Mouse (Mus musculus) gastrocnemius, postnatal 10 days (tissue): ENCODE results near the gene Ugt1a7c. TPM values are rescaled to one million over a fixed set of nuclear protein-coding genes. Genes with fewer than 3 reads are reported as not detected.
"Not testable (repeated sequence)": the region's sequence is repeated elsewhere in the genome, so short reads cannot be mapped to it uniquely, and the experiment has no call there.

Experiments
- DNase-seq: peaks from one replicate; pipeline ENCODE4 v3.0.0; 2021; ENCODE audit warnings: mixed read lengths
- total RNA-seq, 2 experiments: library from RNA; stranded (reverse); gene quantifications; 2 replicates each; pipeline ENCODE4 v1.2.3; 2021

The Ugt1a7c gene
- total RNA-seq, 2 experiments from 2014 or later: 1.1 to 1.6 TPM

DNA sequence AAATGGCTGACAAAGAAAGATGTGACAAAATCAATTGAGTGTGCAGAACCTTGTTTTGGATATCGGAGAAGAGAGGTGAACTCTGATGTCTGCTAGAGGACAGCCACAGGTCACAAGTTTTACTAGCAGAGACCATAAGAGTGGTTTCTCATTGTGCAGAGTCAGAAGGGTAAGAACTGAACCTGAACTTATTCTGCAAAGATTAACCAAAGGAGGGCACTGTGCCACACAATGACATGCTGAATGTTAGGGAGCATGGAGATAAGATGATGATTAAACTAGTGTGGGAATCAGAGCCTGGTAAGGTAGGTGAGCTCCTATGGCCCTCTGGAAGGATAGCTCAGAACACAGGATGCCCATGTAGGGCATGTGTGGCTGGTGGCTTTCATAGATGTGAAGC is 100.8 kb downstream of the Ugt1a7c start:
- no peak for DNase-seq

DNA sequence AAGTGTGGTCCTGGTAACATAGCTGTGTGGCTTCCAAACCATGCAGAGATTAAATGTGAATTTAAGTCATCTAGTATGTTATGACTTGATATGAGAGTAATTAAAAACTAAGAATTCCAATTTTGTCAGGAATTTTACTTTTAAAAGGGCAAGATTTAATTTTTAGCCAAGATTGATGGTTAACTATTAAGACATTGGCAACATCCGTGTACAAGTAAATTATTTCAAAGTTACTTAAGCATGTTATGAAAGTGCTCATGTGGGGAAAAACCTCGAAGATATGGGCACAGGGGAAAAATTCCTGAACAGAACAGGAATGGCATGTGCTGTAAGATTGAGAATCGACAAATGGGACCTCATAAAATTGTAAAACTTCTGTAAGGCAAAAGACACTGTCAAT is 102.6 kb downstream of the Ugt1a7c start:
- no peak for DNase-seq

DNA sequence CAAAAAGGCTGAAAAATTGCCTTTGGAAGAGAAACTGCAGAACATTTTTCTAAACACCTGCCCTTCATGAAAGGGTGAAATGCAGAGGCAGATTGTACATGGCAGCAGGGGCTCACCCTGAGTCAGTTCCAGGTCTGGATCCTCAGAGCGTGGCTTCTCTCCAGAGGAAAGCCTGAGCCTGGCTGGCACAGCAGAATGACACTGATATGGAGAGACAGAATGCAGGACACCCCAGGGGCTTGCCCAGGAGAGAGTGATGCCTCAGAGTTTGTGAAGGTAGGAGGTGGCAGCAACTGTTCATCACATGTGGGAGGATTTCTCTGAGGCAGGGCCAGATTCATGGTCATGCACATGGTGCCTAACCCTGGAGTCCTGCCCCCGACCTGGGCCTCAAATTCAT is 105.1 kb downstream of the Ugt1a7c start:
- no peak for DNase-seq

DNA sequence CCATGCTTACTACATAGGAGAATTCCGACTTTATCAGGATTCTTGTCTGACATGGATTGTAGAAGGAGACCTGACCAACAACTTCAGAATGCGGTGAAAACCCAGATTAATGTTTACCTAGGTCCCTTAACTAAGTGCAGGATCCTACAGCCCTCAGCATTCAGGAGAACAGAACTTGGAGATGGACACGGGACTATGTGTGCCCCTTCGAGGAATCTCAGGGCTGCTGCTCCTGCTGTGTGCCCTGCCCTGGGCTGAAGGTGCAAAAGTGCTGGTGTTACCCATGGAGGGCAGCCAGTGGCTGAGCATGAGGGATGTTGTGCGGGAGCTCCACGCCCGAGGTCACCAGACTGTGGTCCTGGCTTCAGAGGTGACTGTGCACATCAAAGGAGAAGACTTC is 105.6 kb downstream of the Ugt1a7c start, which contains the start of gene Ugt1a2:
Gene Ugt1a2 (plus strand): TSS at position 146 of the 400 bp plus-strand sequence.
- no peak for DNase-seq

DNA sequence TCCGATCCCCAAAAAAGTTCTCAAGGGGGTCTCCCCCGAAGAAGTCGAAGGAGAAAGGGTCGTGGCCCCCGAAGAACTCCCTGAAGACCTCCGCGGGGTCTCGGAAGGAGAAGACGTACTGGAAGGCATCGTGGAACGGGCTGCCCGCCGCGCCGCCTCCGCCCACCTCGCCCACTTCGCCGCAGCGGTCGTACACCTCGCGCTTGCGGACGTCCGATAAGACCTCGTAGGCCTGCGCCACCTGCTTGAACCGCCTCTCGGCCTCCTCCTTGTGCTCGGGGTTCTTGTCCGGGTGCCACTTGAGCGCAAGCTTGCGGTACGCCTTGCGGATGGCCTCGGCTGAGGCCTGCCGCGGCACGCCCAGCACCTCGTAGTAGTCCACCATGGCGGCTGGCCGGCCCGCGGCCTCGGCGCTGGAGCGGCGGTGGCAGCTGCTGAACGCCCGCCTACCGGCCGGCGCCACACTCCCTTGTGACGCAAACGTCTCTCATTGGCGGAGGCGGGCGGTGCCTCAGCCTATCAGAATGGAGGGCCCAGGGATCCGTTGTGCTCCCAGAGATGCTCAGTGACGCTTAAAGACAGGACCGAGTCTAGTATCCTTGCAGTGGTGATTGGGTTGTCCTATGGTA is 110.5 kb downstream of the Ugt1a7c start, which contains the start of gene Dnajb3:
Gene Dnajb3 (minus strand): TSS at position 489 of the 629 bp plus-strand sequence.
- DNase-seq: peak; percentile 77

DNA sequence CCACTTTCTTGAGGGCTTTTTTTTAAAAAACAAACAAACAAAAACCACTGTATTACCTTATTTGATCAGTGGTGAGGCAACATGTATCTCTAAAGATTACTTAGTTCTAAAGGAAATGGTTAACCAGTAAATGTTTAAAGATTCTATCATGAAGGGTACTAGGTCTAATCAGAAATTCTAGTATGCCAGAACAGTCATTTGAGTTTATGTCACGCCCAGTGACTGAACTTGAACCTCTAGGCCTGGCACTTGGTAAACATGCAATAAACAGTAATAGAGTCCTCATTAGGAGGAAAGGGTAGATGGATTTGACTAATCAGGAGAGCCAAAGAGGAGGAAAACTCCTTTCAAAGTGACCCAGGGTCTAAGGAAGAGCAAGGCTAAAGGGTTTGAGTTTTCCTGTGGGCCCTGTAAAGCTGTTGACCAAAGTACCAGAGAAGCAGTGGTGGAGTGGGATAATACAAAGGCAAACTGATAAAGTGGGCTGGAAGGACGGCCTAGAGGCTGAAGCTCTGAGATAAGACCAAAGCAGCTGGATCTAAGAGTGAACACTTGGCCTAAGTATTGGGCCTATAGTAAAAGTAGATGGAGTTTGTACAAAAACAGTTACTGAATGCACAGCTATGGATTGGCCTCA is 112.1 kb downstream of the Ugt1a7c start:
- DNase-seq: no peak

DNA sequence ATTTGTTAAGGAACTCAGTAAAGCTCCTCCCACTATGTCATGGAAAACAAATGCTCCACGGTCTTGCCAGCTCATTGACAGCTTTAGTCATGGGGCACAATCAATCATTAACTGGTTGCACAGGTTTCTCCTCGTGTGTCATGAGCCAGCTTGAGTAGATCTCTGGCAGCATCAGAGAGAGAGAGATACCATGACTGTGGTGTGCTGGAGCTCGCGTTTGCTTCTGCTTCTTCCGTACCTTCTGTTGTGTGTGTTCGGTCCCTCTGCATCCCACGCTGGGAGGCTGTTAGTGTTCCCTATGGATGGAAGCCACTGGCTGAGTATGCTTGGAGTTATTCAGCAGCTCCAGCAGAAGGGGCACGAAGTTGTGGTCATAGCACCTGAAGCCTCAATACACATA is 117.0 kb downstream of the Ugt1a7c start, which contains the start of gene Ugt1a1:
Gene Ugt1a1 (plus strand): TSS at position 148 of the 400 bp plus-strand sequence.
- no peak for DNase-seq

DNA sequence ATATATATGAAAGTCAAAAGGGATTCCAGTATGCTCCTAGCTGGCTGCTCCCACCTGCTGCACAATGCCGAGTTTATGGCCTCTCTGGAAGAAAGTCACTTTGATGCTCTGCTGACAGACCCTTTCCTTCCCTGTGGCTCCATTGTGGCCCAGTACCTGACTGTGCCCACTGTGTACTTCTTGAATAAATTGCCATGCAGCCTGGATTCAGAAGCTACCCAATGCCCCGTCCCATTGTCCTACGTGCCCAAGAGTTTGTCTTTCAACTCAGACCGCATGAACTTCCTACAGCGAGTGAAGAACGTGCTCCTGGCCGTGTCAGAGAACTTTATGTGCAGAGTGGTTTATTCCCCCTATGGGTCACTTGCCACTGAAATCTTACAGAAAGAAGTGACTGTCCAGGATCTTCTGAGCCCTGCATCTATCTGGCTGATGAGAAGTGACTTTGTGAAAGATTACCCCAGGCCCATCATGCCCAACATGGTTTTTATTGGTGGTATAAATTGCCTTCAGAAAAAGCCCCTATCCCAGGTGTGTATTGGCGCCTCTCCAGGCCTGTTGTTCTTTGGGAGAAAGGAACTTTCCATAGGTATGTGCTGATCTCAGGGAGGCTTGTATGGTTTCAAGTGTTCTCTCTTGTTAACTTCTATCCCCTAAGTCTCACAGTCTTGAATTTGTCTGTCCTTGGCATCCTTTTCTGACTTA is 117.6 kb downstream of the Ugt1a7c start:
- DNase-seq: peak; percentile 17

DNA sequence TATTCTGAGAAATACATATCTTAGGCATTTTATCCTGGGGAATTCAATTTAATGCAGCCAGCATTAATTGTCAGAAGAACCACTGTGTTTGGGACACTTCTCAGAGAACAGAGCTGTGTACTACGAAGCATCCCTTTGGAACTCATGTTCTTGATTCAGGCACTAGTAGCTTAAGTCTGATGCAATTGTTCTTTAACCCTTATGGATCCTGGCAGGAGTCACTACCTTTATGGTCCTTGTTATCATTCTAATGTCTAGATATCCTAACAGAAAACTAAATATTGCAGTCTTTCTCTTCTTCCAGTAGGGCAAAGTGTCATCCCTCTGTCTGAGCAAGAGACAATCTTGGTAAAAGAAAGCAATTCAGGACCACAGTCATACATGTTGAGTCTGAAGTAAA is 118.2 kb downstream of the Ugt1a7c start:
- no peak for DNase-seq

DNA sequence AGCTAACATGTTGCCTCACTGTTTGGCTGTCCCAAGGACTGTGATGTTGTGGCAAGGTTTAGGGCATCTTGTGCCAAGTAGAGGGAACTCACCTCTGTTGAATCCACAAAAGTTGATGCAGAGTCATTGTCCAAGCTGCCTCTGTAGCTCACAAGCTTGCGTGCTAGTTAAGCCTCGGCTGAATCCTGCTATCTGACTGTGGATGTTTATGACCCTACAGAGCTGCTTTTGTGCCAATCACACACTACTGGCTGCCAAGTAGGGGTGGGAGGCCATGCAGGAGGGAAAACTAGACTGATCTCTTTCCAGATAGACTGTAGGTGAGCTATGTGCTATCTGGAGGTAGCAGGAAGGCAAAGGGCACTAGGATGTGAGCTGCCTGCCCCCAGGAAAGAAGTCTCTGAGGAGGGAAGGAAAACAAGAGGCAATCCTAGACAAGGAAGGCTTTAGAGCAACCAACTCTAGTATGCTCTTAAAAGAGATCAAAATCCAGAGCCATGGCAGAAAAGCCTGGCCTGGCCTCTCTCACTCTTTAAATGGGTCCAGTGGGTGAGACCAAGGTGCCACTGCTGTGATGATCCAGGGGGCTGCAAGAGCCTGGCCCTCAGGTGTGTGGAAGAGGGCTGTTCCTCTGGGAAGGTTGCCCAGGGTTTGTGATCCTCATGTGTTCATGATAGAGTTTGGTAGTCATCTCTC is 119.1 kb downstream of the Ugt1a7c start:
- peak; percentile 14 for DNase-seq

DNA sequence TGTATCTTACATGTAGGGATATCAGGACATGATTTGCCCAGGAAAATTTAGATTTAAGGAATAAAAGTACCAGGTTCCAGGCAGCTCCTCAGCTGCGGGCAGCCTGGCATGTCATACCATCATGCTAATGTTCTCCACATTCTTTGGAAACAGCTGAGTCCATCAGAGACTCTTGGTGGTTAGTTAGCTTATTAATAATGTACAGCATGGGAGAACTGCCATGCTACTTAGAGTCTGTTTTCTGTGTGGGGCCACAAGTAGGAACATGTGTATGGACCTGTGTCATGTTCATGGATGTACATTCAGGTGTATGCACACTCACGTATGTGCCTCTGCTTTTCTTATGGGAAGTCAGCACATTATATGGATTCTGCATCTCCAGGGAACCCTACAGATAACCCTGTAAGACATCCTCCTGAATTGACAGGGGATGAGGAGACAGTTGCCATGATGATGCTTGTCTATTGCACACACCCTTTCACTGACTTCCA is 119.6 kb downstream of the Ugt1a7c start:
- no peak for DNase-seq

DNA sequence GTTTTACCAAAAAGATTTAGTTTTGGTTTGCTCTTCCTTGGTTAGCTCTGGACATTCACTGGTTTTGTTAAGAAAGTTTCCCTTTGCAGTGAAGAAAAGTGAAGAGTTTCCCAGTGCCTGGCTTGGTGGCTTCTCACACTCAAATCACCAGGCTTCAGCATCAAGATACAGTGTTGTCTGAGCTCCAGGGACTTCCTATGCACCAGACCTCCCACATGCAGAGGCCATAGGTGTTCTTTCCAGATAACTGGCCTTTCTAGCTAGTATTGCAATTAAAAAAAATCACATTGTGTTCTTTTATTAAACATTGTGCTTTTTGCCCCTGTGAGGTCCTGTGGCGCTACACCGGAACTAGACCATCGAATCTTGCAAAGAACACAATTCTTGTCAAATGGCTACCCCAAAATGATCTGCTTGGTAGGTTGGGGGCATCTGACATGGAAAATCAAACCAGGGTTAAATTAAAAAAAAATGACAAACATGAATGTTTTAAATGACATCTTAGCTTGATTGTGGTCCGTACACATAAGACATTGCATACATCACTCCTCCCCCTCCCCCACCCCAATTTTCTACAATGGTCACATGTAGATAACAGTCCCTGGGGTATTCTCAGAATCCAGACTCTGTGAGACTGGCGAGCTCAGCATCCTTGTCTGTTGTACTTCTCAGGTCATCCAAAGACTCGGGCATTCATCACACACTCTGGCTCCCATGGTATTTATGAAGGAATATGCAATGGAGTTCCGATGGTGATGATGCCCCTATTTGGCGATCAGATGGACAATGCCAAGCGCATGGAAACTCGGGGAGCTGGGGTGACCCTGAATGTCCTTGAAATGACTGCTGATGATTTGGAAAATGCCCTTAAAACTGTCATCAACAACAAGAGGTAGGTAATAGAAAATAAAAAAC is 120.9 kb downstream of the Ugt1a7c start:
- no peak for DNase-seq

DNA sequence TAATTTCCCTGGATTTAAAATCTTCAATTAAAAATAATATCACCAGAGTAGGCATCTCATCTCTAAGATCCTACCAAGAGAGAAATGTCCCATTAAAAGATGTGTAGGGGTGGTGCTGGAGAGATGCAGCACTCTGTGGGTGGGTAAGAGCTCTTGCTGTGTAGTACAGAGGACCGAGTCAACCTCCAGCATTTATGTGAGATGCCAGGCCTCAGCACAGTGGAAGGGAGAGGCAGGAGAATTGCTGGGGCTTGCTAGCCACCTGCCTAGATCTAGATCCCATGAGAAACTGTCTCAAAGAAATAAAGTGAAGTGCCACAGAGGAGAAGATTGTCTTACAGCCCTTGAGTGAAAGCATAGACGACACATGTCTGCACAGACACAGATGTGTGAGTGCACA is 121.7 kb downstream of the Ugt1a7c start:
- no peak for DNase-seq

DNA sequence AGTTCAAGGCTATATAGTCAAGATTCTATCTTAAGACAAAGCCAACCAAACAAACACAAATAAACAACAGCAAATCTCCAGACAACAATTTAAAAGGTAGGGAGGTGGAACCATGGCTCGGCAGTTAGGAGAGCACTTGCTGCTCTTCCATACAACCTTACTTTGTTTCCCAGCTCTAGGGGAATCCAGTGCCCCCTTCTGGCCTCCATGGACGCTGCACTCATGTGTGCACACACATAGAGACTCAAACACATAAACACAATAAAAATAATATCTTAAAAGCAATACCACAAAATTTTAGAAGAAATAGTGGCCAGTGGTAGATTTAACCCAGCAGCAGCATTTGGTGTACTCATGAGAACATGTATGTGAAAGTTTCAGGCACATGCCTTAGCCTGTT is 122.3 kb downstream of the Ugt1a7c start:
- DNase-seq: no peak

DNA sequence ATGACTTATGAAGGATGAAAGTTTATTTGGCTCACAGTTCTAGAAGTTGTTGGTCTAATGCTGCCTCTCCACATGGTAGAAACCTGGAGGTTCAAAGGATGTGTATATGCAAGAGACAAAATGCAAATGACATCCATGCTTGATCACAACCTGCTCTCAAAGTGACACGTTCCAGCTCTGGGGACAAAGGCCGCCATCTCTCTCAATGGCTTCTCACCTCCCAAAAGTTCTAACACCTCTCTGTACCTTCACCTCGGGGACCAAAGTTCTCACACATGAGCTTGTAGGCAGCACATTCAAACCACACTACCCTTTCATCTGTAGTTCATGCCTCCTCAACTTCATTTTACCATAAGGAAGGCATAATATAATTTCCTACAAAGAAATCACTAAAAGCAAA is 122.7 kb downstream of the Ugt1a7c start:
- DNase-seq: no peak

DNA sequence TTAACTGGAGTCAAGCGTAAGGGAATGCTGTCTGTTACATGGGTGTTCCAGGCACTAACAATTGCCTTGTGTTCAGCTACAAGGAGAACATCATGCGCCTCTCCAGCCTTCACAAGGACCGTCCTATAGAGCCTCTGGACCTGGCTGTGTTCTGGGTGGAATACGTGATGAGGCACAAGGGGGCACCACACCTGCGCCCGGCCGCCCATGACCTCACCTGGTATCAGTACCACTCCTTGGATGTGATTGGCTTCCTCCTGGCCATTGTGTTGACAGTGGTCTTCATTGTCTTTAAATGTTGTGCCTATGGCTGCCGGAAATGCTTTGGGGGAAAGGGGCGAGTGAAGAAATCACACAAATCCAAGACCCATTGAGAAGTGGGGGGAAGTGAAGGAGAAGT is 123.2 kb downstream of the Ugt1a7c start:
- DNase-seq: peak; percentile 16

DNA sequence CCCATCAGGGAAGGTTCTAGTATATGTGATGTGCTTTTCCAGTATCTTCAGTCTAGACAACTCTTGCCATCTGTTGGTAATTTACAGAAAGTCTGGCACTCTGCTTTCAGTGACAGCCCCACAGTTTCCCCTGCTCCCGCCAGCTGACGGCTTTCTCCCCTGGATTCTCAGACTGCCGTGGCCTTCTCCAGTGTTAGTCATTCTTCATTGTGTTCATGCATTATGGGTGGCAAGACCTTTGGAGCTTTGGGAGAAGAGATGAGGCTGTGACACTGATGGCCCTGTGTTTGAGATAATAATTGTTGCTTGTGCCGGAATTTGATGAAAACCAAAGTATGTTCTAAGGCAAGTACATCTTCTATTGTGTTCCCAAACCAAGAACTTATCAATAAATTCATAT is 123.7 kb downstream of the Ugt1a7c start:
- no peak for DNase-seq

DNA sequence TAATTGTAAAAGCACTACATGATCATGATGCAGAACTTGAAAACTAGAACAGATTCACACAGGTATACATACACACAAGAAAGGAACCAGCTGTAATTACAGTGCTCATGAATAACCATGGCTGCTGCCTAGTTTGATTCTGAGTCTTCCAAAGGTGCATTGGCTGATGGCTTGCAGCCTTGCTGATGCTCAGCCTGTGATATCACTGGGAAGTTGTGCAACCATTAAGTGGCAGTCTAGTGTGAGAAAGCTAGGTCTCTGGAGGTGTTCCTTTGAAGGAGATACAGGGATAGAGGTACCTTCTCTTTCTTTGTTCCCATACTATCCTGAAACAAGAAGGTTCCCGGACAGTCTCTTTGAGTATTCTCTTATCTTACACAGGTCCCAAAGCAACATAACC is 124.2 kb downstream of the Ugt1a7c start:
- no peak for DNase-seq

DNA sequence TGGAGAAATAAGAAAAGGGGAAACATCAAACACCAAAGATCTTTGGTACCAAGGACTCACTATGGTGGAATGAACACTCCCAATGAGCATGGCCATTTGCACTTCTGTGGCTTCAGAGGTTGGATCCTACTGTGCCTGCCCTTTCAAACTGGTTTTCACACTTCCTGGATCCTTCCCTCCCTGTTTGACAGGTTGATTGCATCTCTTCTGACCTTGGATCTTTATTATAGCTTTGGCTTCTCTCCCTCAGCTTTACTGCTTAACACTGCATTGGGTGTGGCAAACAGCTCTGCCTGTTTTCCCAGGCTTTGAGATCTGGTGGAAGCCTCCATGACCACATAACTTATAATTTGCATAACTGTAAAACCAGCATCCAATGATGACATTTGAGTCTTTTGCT is 125.5 kb downstream of the Ugt1a7c start:
- DNase-seq: no peak

DNA sequence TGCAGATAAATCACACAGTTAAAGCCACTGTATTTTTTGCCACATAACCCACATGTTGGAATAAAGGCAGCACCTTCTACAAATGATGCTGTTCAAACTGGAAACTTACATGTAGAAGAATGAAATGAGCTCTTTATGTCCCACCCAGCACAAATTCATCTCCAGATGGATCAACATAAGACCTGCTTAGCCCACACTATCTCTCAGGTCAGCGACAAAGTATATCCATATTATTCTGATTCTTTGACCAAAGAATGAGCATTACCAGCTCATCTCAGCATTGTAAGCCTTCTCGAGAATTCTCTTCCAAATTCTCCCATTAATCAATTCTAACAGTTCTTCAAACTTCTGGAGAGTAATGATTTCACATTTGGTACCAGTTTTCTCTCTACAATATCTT is 127.4 kb downstream of the Ugt1a7c start:
- no peak for DNase-seq

DNA sequence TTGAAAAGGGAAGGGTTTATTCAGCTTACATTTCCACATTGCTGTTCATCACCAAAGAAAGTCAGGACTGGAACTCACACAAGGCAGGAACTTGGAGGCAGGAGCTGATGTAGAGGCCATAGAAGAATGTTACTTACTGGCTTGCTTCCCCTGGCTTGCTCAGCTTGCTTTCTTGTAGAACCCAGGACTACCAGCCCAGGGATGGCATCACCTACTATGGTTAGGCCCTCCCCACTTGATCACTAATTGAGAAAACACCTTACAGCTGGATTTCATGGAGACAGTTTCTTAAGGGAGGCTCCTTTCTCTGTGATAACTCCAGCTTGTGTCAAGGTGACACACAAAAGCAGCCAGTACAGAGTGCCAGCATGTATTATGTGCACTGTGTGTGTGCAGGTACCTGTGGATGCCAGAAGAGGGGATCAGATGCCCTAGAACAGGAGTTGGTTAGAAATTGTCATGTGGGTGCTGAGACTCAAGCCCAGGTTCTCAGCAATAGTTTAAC is 128.2 kb downstream of the Ugt1a7c start:
- not testable (repeated sequence) for DNase-seq
